Mouse (Mus musculus) adrenal gland (tissue): ENCODE results near the gene Arpp21.

ENCODE experiments used
- intact Hi-C: fragments of 180-260 bp; cut with DNase I; formaldehyde crosslinking; loops from one replicate; pipeline ENCODE4 v1.15.1; 2025
- microRNA-seq, 2 experiments: library from miRNA; unstranded; fragments of <30 nt; microRNA quantifications; one replicate each; pipeline ENCODE4; 2019

The Arpp21 gene

DNA sequence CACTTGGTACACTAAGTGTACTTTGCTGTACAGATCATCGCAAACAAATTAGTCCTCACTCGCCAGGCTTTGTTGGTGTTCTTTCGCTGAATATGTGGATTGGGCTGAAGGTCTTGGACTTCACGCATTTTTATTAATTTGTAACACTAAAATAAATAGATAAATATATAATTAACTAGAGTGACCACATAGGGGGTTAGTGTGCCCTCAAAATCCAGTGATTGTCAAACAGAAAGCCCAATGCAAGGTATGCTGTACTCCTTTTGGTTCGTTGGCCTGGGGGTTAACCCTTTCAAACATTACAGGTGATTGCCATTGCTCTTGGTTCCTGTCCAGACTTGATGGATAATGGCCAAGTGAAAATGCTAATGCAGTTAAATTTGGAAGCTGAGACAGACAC lies 212.6 kb downstream of the Arpp21 start:
- intact Hi-C loops, result no loop called here

Small RNA genes within 50 kb of the gene (microRNA-seq; reads per million reads assigned to microRNA genes)
- gene Mir128-2, result 0.46 to 1.2 reads per million in 2 experiments
